Mouse (Mus musculus) C2C12 (cell line): Measurements from ENCODE around the gene Scyl2.
"Not testable (repeated sequence)": the region's sequence is repeated elsewhere in the genome, so short reads cannot be mapped to it uniquely, and the experiment has no call there.

Source experiments
- MAX ChIP-seq: IDR thresholded peaks from one replicate; pipeline ENCODE4 v1.6.1; 2011; ENCODE audit warnings: mild to moderate bottlenecking, control low read depth
- MYOD1 ChIP-seq: IDR thresholded peaks from one replicate; pipeline ENCODE4 v1.6.1; 2011; ENCODE audit warnings: low read depth; ENCODE audit not compliant: control insufficient read depth, insufficient read length
- MYOG ChIP-seq: IDR thresholded peaks from one replicate; pipeline ENCODE4 v1.6.1; 2011; ENCODE audit not compliant: control insufficient read depth, insufficient read length; ENCODE audit errors: extremely low read depth
- USF1 ChIP-seq: IDR thresholded peaks from one replicate; pipeline ENCODE4 v1.6.1; 2011; ENCODE audit warnings: low read depth, mild to moderate bottlenecking, control low read depth, moderate library complexity

- TF ChIP-seq MAX, MYOG, MYOD1, USF1: not testable (repeated sequence)
Measured at GRCm38 (mm10) chr10:89670371-89670770, 15.7 kb downstream of the Scyl2 start.
